Mouse (Mus musculus) cerebellum, adult 2 months (tissue): Measurements from ENCODE around the gene Hyal1.

Source experiments
- CTCF ChIP-seq: fragments of 200-500 bp; IDR thresholded peaks from 2 replicates; pipeline ENCODE4 v1.5.1; 2011; ENCODE audit warnings: low read depth, mild to moderate bottlenecking, control low read depth, low read length, moderate library complexity, borderline replicate concordance; ENCODE audit not compliant: insufficient read depth
- POLR2A ChIP-seq: fragments of 200-500 bp; IDR thresholded peaks from 2 replicates; pipeline ENCODE4 v1.6.1; 2011; ENCODE audit warnings: low read length, control low read depth, borderline replicate concordance; ENCODE audit not compliant: insufficient read depth

- TF ChIP-seq POLR2A (no peak), CTCF (peak; percentile 98)
Measured at GRCm38 (mm10) chr9:107602068-107602648, 25.4 kb downstream of the Hyal1 start.
